In genomic region chr14:20294947-20295346, GRCm38 (mm10) we compare ENCODE assay signal across 8 mouse cellular contexts. TPM values are rescaled to one million over a fixed set of nuclear protein-coding genes. Genes with fewer than 3 reads are reported as not detected.
DNase-seq lines count a peak whose midpoint lies in the region; ATAC-seq lines count a peak whose summit lies in the region.

No protein-coding gene starts in this region.

- peaks cover 6% of the 10 kb centered on the region for H3K4me1 ChIP-seq in lung, embryonic 15.5 days
- peaks cover 6% of the 10 kb centered on the region for H3K4me1 ChIP-seq in embryonic facial prominence, embryonic 13.5 days
- peaks cover 4% of the 10 kb centered on the region; the same call in 1 of the 2 replicates for H3K4me1 ChIP-seq in intestine, embryonic 16.5 days (ENCODE audit: control insufficient read depth, insufficient read depth, low read length)
- peaks cover 6% of the 10 kb centered on the region for H3K4me1 ChIP-seq in neural tube, embryonic 15.5 days

- no peak overlapping the region for H3K27ac ChIP-seq in lung, embryonic 15.5 days
- H3K27ac ChIP-seq in embryonic facial prominence, embryonic 13.5 days, result no peak overlapping the region
- H3K27ac ChIP-seq in intestine, embryonic 16.5 days (ENCODE audit: low read length), result no peak overlapping the region
- no peak overlapping the region for H3K27ac ChIP-seq in neural tube, embryonic 15.5 days (replicated peaks)

- no peak for ATAC-seq in lung, embryonic 15.5 days (ENCODE audit: borderline replicate concordance, extremely low read depth, low FRiP score, low TSS enrichment)
- no peak for ATAC-seq in embryonic facial prominence, embryonic 13.5 days (ENCODE audit: insufficient number of reproducible peaks, insufficient read depth, low FRiP score, low TSS enrichment, low read depth)
- peak; percentile 48; the same call in 1 of the 2 replicates for ATAC-seq in intestine, embryonic 16.5 days
- peak; percentile 60; the same call in 1 of the 2 replicates for ATAC-seq in neural tube, embryonic 15.5 days (ENCODE audit: low FRiP score)
- ATAC-seq in activated CD4-positive, CD25-positive, alpha-beta regulatory T cell, adult 4 months, result no peak

- no peak for DNase-seq in lung, adult 18-20 months
- no peak for DNase-seq in thymus, adult 18-20 months
- no peak for DNase-seq in adrenal gland, postnatal 25 days

- 33% methylated on average over 8 of the region's 8 CpGs for WGBS in lung, embryonic 15.5 days
- 38% methylated on average over 8 of the region's 8 CpGs for WGBS in embryonic facial prominence, embryonic 13.5 days
- WGBS in intestine, embryonic 16.5 days, result 36% methylated on average over 8 of the region's 8 CpGs
- 47% methylated on average over 8 of the region's 8 CpGs for WGBS in neural tube, embryonic 15.5 days

- peak overlapping the region; percentile 68 for H3K4me2 ChIP-seq in lung, embryonic 15.5 days
- peak overlapping the region; percentile 70 for H3K4me2 ChIP-seq in embryonic facial prominence, embryonic 13.5 days
- H3K4me2 ChIP-seq in intestine, embryonic 16.5 days (ENCODE audit: low read depth, low read length), result peak overlapping the region; percentile 69
- H3K4me2 ChIP-seq in neural tube, embryonic 15.5 days, result peak overlapping the region; percentile 60

- no peaks in the 10 kb centered on the region for H3K36me3 ChIP-seq in lung, embryonic 15.5 days
- H3K36me3 ChIP-seq in embryonic facial prominence, embryonic 13.5 days, result no peaks in the 10 kb centered on the region
- H3K36me3 ChIP-seq in intestine, embryonic 16.5 days (ENCODE audit: control insufficient read depth, insufficient read depth, low read length), result no peaks in the 10 kb centered on the region
- no peaks in the 10 kb centered on the region for H3K36me3 ChIP-seq in neural tube, embryonic 15.5 days

- peak overlapping the region; percentile 65 for H3K4me3 ChIP-seq in lung, embryonic 15.5 days
- peak overlapping the region; percentile 59 for H3K4me3 ChIP-seq in embryonic facial prominence, embryonic 13.5 days
- peak overlapping the region; percentile 58 for H3K4me3 ChIP-seq in intestine, embryonic 16.5 days (ENCODE audit: low read length)
- peak overlapping the region; percentile 57 for H3K4me3 ChIP-seq in neural tube, embryonic 15.5 days (replicated peaks)

- no peaks in the 10 kb centered on the region for H3K27me3 ChIP-seq in lung, embryonic 15.5 days
- no peaks in the 10 kb centered on the region for H3K27me3 ChIP-seq in embryonic facial prominence, embryonic 13.5 days
- H3K27me3 ChIP-seq in intestine, embryonic 16.5 days (replicated peaks; ENCODE audit: control insufficient read depth, insufficient read depth, low read length), result no peaks in the 10 kb centered on the region
- no peaks in the 10 kb centered on the region for H3K27me3 ChIP-seq in neural tube, embryonic 15.5 days (replicated peaks)

- no peaks in the 10 kb centered on the region for H3K9me3 ChIP-seq in lung, embryonic 15.5 days
- no peaks in the 10 kb centered on the region for H3K9me3 ChIP-seq in embryonic facial prominence, embryonic 13.5 days
- H3K9me3 ChIP-seq in intestine, embryonic 16.5 days (ENCODE audit: control insufficient read depth, low read length), result no peaks in the 10 kb centered on the region
- H3K9me3 ChIP-seq in neural tube, embryonic 15.5 days (replicated peaks), result no peaks in the 10 kb centered on the region

- H3K9ac ChIP-seq in lung, embryonic 15.5 days, result peak overlapping the region; percentile 51
- H3K9ac ChIP-seq in embryonic facial prominence, embryonic 13.5 days, result peak overlapping the region; percentile 68
- H3K9ac ChIP-seq in intestine, embryonic 16.5 days (ENCODE audit: low read depth, low read length), result peak overlapping the region; percentile 65
- H3K9ac ChIP-seq in neural tube, embryonic 15.5 days (replicated peaks), result peak overlapping the region; percentile 48

RNA-seq across cellular contexts. Expression of gene Nudt13, which starts 0.5 kb away (rescaled TPM):
- polyA plus RNA-seq in lung, embryonic 15.5 days (2015; fragmentation: Nextera tagmentation; extraction: Ambion mirVana), result 15.0 and 21.2 TPM in 2 replicates
- 21.4 and 21.5 TPM in 2 replicates for polyA plus RNA-seq in embryonic facial prominence, embryonic 13.5 days (2015; fragmentation: Nextera tagmentation; extraction: Ambion mirVana)
- polyA plus RNA-seq in intestine, embryonic 16.5 days (2015; fragmentation: Nextera tagmentation; extraction: Ambion mirVana), result 15.7 and 16.8 TPM in 2 replicates
- 14.0 and 18.0 TPM in 2 replicates for polyA plus RNA-seq in neural tube, embryonic 15.5 days (2015; fragmentation: Nextera tagmentation; extraction: Ambion mirVana)
- 10 to 100 TPM; 16.2 to 17.6 TPM for polyA plus RNA-seq in activated CD4-positive, CD25-positive, alpha-beta regulatory T cell, adult 4 months (2017; shearing (Covaris generic))
- 41.4 and 59.6 TPM in 2 replicates for total RNA-seq in adrenal gland, postnatal 25 days (2021)

RNA-seq across cellular contexts. Expression of gene Kcnk16, which starts 25.9 kb away (rescaled TPM):
- 1.3 and 3.0 TPM in 2 replicates for polyA plus RNA-seq in lung, embryonic 15.5 days (2015; fragmentation: Nextera tagmentation; extraction: Ambion mirVana)
- polyA plus RNA-seq in embryonic facial prominence, embryonic 13.5 days (2015; fragmentation: Nextera tagmentation; extraction: Ambion mirVana), result not detected in 2 replicates
- 5.6 and 5.7 TPM in 2 replicates for polyA plus RNA-seq in intestine, embryonic 16.5 days (2015; fragmentation: Nextera tagmentation; extraction: Ambion mirVana)
- polyA plus RNA-seq in neural tube, embryonic 15.5 days (2015; fragmentation: Nextera tagmentation; extraction: Ambion mirVana), result 0.19 TPM in 1 of 2 replicates, not detected in the other
- not detected for polyA plus RNA-seq in activated CD4-positive, CD25-positive, alpha-beta regulatory T cell, adult 4 months (2017; shearing (Covaris generic))
- total RNA-seq in adrenal gland, postnatal 25 days (2021), result not detected in 2 replicates

RNA-seq across cellular contexts. Expression of gene Ecd, which starts 53.0 kb away (rescaled TPM):
- polyA plus RNA-seq in lung, embryonic 15.5 days (2015; fragmentation: Nextera tagmentation; extraction: Ambion mirVana), result 49.1 and 50.0 TPM in 2 replicates
- 56.3 and 57.5 TPM in 2 replicates for polyA plus RNA-seq in embryonic facial prominence, embryonic 13.5 days (2015; fragmentation: Nextera tagmentation; extraction: Ambion mirVana)
- polyA plus RNA-seq in intestine, embryonic 16.5 days (2015; fragmentation: Nextera tagmentation; extraction: Ambion mirVana), result 42.5 and 46.9 TPM in 2 replicates
- 48.4 and 51.3 TPM in 2 replicates for polyA plus RNA-seq in neural tube, embryonic 15.5 days (2015; fragmentation: Nextera tagmentation; extraction: Ambion mirVana)
- polyA plus RNA-seq in activated CD4-positive, CD25-positive, alpha-beta regulatory T cell, adult 4 months (2017; shearing (Covaris generic)), result 10 to 100 TPM; 59.5 to 69.5 TPM
- 40.3 TPM in 2 replicates for total RNA-seq in adrenal gland, postnatal 25 days (2021)

RNA-seq across cellular contexts. Expression of gene Fam149b, which starts 53.0 kb away (rescaled TPM):
- 32.4 and 35.8 TPM in 2 replicates for polyA plus RNA-seq in lung, embryonic 15.5 days (2015; fragmentation: Nextera tagmentation; extraction: Ambion mirVana)
- polyA plus RNA-seq in embryonic facial prominence, embryonic 13.5 days (2015; fragmentation: Nextera tagmentation; extraction: Ambion mirVana), result 40.8 and 42.0 TPM in 2 replicates
- polyA plus RNA-seq in intestine, embryonic 16.5 days (2015; fragmentation: Nextera tagmentation; extraction: Ambion mirVana), result 24.8 and 25.6 TPM in 2 replicates
- polyA plus RNA-seq in neural tube, embryonic 15.5 days (2015; fragmentation: Nextera tagmentation; extraction: Ambion mirVana), result 40.8 and 41.2 TPM in 2 replicates
- 10 to 100 TPM; 38.4 to 66.1 TPM for polyA plus RNA-seq in activated CD4-positive, CD25-positive, alpha-beta regulatory T cell, adult 4 months (2017; shearing (Covaris generic))
- total RNA-seq in adrenal gland, postnatal 25 days (2021), result 40.0 and 44.5 TPM in 2 replicates

Comparison
In these comparisons a context has a peak if more than half of its experiments do, and no peak if none do; other contexts are left out.
1. ATAC-seq: peak in intestine, embryonic 16.5 days (single experiment) and neural tube, embryonic 15.5 days (single experiment); none in lung, embryonic 15.5 days (single experiment), embryonic facial prominence, embryonic 13.5 days (single experiment) and activated CD4-positive, CD25-positive, alpha-beta regulatory T cell, adult 4 months (single experiment).
2. Peak in every context shown above with its lines, with median percentiles within 50 percentile points of each other: H3K4me2 ChIP-seq, H3K4me3 ChIP-seq and H3K9ac ChIP-seq.